Comparison of ENCODE assay signal across 7 mouse cellular contexts in genomic region chr17:74294426-74295025, GRCm38 (mm10). TPM values are rescaled to one million over a fixed set of nuclear protein-coding genes. Genes with fewer than 3 reads are reported as not detected.
DNase-seq lines count a peak whose midpoint lies in the region; ATAC-seq lines count a peak whose summit lies in the region.

No protein-coding gene starts in this region.

- peak overlapping the region; percentile 99 for H3K27ac ChIP-seq in embryonic facial prominence, embryonic 10.5 days (replicated peaks)
- peak overlapping the region; percentile 98 for H3K27ac ChIP-seq in limb, embryonic 12.5 days
- H3K27ac ChIP-seq in midbrain, embryonic 13.5 days, result peak overlapping the region; percentile 96

- peak overlapping the region; percentile 89 for H3K9ac ChIP-seq in limb, embryonic 12.5 days (replicated peaks)
- H3K9ac ChIP-seq in midbrain, embryonic 13.5 days (replicated peaks), result peak overlapping the region; percentile 96

- H3K4me2 ChIP-seq in limb, embryonic 12.5 days, result peak overlapping the region; percentile 72
- peak overlapping the region; percentile 80 for H3K4me2 ChIP-seq in midbrain, embryonic 13.5 days (replicated peaks)

- H3K9me3 ChIP-seq in embryonic facial prominence, embryonic 10.5 days, result no peaks in the 10 kb centered on the region
- no peaks in the 10 kb centered on the region for H3K9me3 ChIP-seq in limb, embryonic 12.5 days
- no peaks in the 10 kb centered on the region for H3K9me3 ChIP-seq in midbrain, embryonic 13.5 days

- H3K4me1 ChIP-seq in embryonic facial prominence, embryonic 10.5 days, result peaks cover 37% of the 10 kb centered on the region
- H3K4me1 ChIP-seq in limb, embryonic 12.5 days (replicated peaks), result peaks cover 26% of the 10 kb centered on the region
- peaks cover 27% of the 10 kb centered on the region for H3K4me1 ChIP-seq in midbrain, embryonic 13.5 days (replicated peaks)

- no peaks in the 10 kb centered on the region for H3K27me3 ChIP-seq in embryonic facial prominence, embryonic 10.5 days (replicated peaks; ENCODE audit: low read depth, poor library complexity, severe bottlenecking)
- H3K27me3 ChIP-seq in limb, embryonic 12.5 days, result no peaks in the 10 kb centered on the region
- H3K27me3 ChIP-seq in midbrain, embryonic 13.5 days, result no peaks in the 10 kb centered on the region

- whole genome bisulfite sequencing in embryonic facial prominence, embryonic 10.5 days, result 1% methylated on average over 79 of the region's 80 CpGs
- under 1% methylated on average over 73 of the region's 80 CpGs for WGBS in limb, embryonic 12.5 days
- under 1% methylated on average over 66 of the region's 80 CpGs for WGBS in midbrain, embryonic 13.5 days

- peak; percentile 76 for ATAC-seq in limb, embryonic 12.5 days (ENCODE audit: insufficient number of reproducible peaks, insufficient read depth, low FRiP score, low TSS enrichment, low read depth)
- ATAC-seq in midbrain, embryonic 13.5 days, result peak; percentile 77

- DNase-seq in adrenal gland, postnatal 10 days, result peak; percentile 92
- DNase-seq in embryonic facial prominence, embryonic 10.5 days (ENCODE audit: low spot score), result peak; percentile 87
- DNase-seq in heart, adult 11 months, result peak; percentile 99
- peak; percentile 89 for DNase-seq in kidney, adult 18-20 months
- peak; percentile 73 for DNase-seq in spleen, adult 12 weeks (ENCODE audit: low spot score)

- H3K36me3 ChIP-seq in embryonic facial prominence, embryonic 10.5 days (replicated peaks), result peaks cover 19% of the 10 kb centered on the region
- H3K36me3 ChIP-seq in limb, embryonic 12.5 days, result peaks cover 20% of the 10 kb centered on the region
- H3K36me3 ChIP-seq in midbrain, embryonic 13.5 days, result peaks cover 10% of the 10 kb centered on the region

- H3K4me3 ChIP-seq in embryonic facial prominence, embryonic 10.5 days, result peak overlapping the region; percentile 97
- peak overlapping the region; percentile 91 for H3K4me3 ChIP-seq in limb, embryonic 12.5 days (replicated peaks)
- H3K4me3 ChIP-seq in midbrain, embryonic 13.5 days (replicated peaks), result peak overlapping the region; percentile 97

RNA-seq across cellular contexts. Expression of gene Memo1, which starts 0.8 kb away (rescaled TPM):
- 10 to 100 TPM; 83.9 to 84.3 TPM for total RNA-seq in adrenal gland, postnatal 10 days (2021)
- polyA plus RNA-seq in embryonic facial prominence, embryonic 10.5 days (2016; fragmentation: Nextera tagmentation; extraction: Ambion mirVana), result 89.3 and 94.8 TPM in 2 replicates
- 77.7 and 80.1 TPM in 2 replicates for polyA plus RNA-seq in limb, embryonic 12.5 days (2016; fragmentation: Nextera tagmentation; extraction: Ambion mirVana)
- polyA plus RNA-seq in midbrain, embryonic 13.5 days (2015; fragmentation: Nextera tagmentation; extraction: Ambion mirVana), result 66.3 and 66.7 TPM in 2 replicates

RNA-seq across cellular contexts. Expression of gene Dpy30, which starts 29.2 kb away (rescaled TPM):
- 100 to 1,000 TPM in 1 of 2 experiments, 10 to 100 TPM in 1; 88.2 to 100 TPM for total RNA-seq in adrenal gland, postnatal 10 days (2021)
- polyA plus RNA-seq in embryonic facial prominence, embryonic 10.5 days (2016; fragmentation: Nextera tagmentation; extraction: Ambion mirVana), result 287 and 298 TPM in 2 replicates
- polyA plus RNA-seq in limb, embryonic 12.5 days (2016; fragmentation: Nextera tagmentation; extraction: Ambion mirVana), result 274 and 295 TPM in 2 replicates
- 213 and 220 TPM in 2 replicates for polyA plus RNA-seq in midbrain, embryonic 13.5 days (2015; fragmentation: Nextera tagmentation; extraction: Ambion mirVana)

RNA-seq across cellular contexts. Expression of gene Spast, which starts 44.3 kb away (rescaled TPM):
- total RNA-seq in adrenal gland, postnatal 10 days (2021), result 10 to 100 TPM; 34.1 to 36.6 TPM
- polyA plus RNA-seq in embryonic facial prominence, embryonic 10.5 days (2016; fragmentation: Nextera tagmentation; extraction: Ambion mirVana), result 17.0 and 18.0 TPM in 2 replicates
- polyA plus RNA-seq in limb, embryonic 12.5 days (2016; fragmentation: Nextera tagmentation; extraction: Ambion mirVana), result 26.0 and 30.7 TPM in 2 replicates
- 27.5 and 30.0 TPM in 2 replicates for polyA plus RNA-seq in midbrain, embryonic 13.5 days (2015; fragmentation: Nextera tagmentation; extraction: Ambion mirVana)

Comparison
In these comparisons a context has a peak if more than half of its experiments do, and no peak if none do; other contexts are left out.
1. Peak in every context shown above with its lines: DNase-seq, ATAC-seq, H3K4me3 ChIP-seq and H3K27ac ChIP-seq.